Mouse (Mus musculus) megakaryocyte, embryonic 14.5 days (primary cell): ENCODE measurements around the gene Hk1.

Experiments used
- FLI1 ChIP-seq: IDR thresholded peaks from 2 replicates; pipeline ENCODE4 v1.6.1; 2012; ENCODE audit warnings: low read length, inconsistent platforms, mixed read lengths
- GATA1 ChIP-seq: IDR thresholded peaks from 3 replicates; pipeline ENCODE4 v1.6.1; 2012; ENCODE audit warnings: mixed read lengths, low read length, inconsistent platforms, borderline replicate concordance

- TF ChIP-seq GATA1 (no peak), FLI1 (no peak)
Measured at GRCm38 (mm10) chr10:62425081-62425871, 45.6 kb upstream of the Hk1 start.
